9 mouse cellular contexts compared by ENCODE assay signal in the genomic region with DNA sequence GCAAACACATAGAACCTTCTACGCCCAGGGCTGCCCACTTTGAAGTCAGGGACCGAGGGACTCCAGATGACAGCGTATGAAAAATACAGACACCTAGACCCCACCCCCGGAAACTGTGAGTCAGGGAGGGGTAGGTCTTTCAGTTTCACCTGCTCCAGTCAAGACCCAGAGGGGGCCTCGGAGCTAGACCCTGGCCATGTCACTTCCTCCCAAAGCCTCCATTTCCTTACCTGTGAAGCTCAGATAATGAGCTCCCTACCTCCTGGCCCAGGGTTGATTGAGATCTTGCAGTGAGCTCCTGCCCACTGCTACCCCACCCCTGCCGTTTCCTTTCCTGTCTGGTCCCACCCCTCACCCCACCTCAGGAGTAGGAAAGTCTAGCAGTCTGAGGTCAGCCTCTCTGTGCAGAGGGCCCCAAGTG. TPM values are rescaled to one million over a fixed set of nuclear protein-coding genes. Genes with fewer than 3 reads are reported as not detected.
DNase-seq lines count a peak whose midpoint lies in the region; ATAC-seq lines count a peak whose summit lies in the region.
"Had no signal": no experiment of that assay in that cellular context is flagged by ENCODE, and none has a peak within 500 bp of the region (broad histone marks: within the 10 kb centered on the region; RNA-seq: fewer than 3 reads in every experiment).

No protein-coding gene starts in this region.

- no peak overlapping the region for H3K27ac ChIP-seq in kidney, embryonic 16.5 days (ENCODE audit: low read length)
- H3K27ac ChIP-seq in embryonic facial prominence, embryonic 10.5 days (replicated peaks), result peak overlapping the region; percentile 25; the same call in 1 of the 2 replicates

- H3K36me3 ChIP-seq in kidney, embryonic 16.5 days (ENCODE audit: insufficient read depth, low read length), result no peaks in the 10 kb centered on the region
- H3K36me3 ChIP-seq in embryonic facial prominence, embryonic 10.5 days (replicated peaks), result no peaks in the 10 kb centered on the region
- H3K36me3 ChIP-seq in megakaryocyte, embryonic 14.5 days (replicated peaks; ENCODE audit: low read length), result peaks cover 56% of the 10 kb centered on the region

- no peak overlapping the region for H3K4me3 ChIP-seq in kidney, embryonic 16.5 days (ENCODE audit: low read length)
- no peak overlapping the region for H3K4me3 ChIP-seq in embryonic facial prominence, embryonic 10.5 days
- H3K4me3 ChIP-seq in megakaryocyte, embryonic 14.5 days (replicated peaks), result peak overlapping the region; percentile 18

- no peaks in the 10 kb centered on the region for H3K27me3 ChIP-seq in kidney, embryonic 16.5 days (ENCODE audit: insufficient read depth, low read length)
- H3K27me3 ChIP-seq in embryonic facial prominence, embryonic 10.5 days (replicated peaks; ENCODE audit: low read depth, poor library complexity, severe bottlenecking), result peaks cover 16% of the 10 kb centered on the region
- no peaks in the 10 kb centered on the region for H3K27me3 ChIP-seq in megakaryocyte, embryonic 14.5 days (replicated peaks)

- no peaks in the 10 kb centered on the region for H3K9me3 ChIP-seq in kidney, embryonic 16.5 days (ENCODE audit: low read length)
- no peaks in the 10 kb centered on the region for H3K9me3 ChIP-seq in embryonic facial prominence, embryonic 10.5 days
- no peaks in the 10 kb centered on the region for H3K9me3 ChIP-seq in megakaryocyte, embryonic 14.5 days

- H3K4me1 ChIP-seq in kidney, embryonic 16.5 days (ENCODE audit: insufficient read depth, low read length), result peaks cover 21% of the 10 kb centered on the region
- H3K4me1 ChIP-seq in embryonic facial prominence, embryonic 10.5 days, result peaks cover 35% of the 10 kb centered on the region
- peaks cover 86% of the 10 kb centered on the region for H3K4me1 ChIP-seq in megakaryocyte, embryonic 14.5 days

- no peak overlapping the region for H3K4me2 ChIP-seq in kidney, embryonic 16.5 days (replicated peaks; ENCODE audit: low read depth, low read length)
- H3K4me2 ChIP-seq: lung, embryonic 14.5 days had no signal

- no peak for ATAC-seq in kidney, embryonic 16.5 days (ENCODE audit: low FRiP score, low TSS enrichment)

- peak overlapping the region; percentile 17; the same call in 1 of the 2 replicates for H3K9ac ChIP-seq in kidney, embryonic 16.5 days (replicated peaks; ENCODE audit: low read length)
- H3K9ac ChIP-seq: lung, embryonic 14.5 days had no signal

- WGBS in kidney, embryonic 16.5 days, result 70% methylated on average over 6 of the region's 6 CpGs
- WGBS in embryonic facial prominence, embryonic 10.5 days, result 79% methylated on average over 6 of the region's 6 CpGs

- DNase-seq in kidney, adult 11 months, result no peak
- no peak for DNase-seq in embryonic facial prominence, embryonic 10.5 days (ENCODE audit: low spot score)
- peak; percentile 88 for DNase-seq in thymus, postnatal 14 days
- DNase-seq in urinary bladder, adult 18-20 months (ENCODE audit: low spot score in 2 of 2), result no peak
- DNase-seq in adrenal gland, adult 8-10 months, result no peak
- DNase-seq in cerebellum, adult 9-11 months, result no peak
- DNase-seq: lung, embryonic 14.5 days had no signal

RNA-seq across cellular contexts. Expression of a gene that starts 4.4 kb away (rescaled TPM):
- 7.2 and 7.4 TPM in 2 replicates for polyA plus RNA-seq in kidney, embryonic 16.5 days (2015; fragmentation: Nextera tagmentation; extraction: Ambion mirVana)
- polyA plus RNA-seq in embryonic facial prominence, embryonic 10.5 days (2016; fragmentation: Nextera tagmentation; extraction: Ambion mirVana), result 3.4 and 3.7 TPM in 2 replicates
- 90.3 and 202 TPM in 2 replicates for polyA plus RNA-seq in megakaryocyte, embryonic 14.5 days (2012; ENCODE audit: insufficient read depth, low replicate concordance)
- total RNA-seq in adrenal gland, adult 8-10 months (2022), result 1 to 10 TPM; 2.6 to 3.4 (median 3.2) TPM

RNA-seq across cellular contexts. Expression of a gene that starts 20.6 kb away (rescaled TPM):
- 2.1 and 2.2 TPM in 2 replicates for polyA plus RNA-seq in kidney, embryonic 16.5 days (2015; fragmentation: Nextera tagmentation; extraction: Ambion mirVana)
- 1.4 and 1.9 TPM in 2 replicates for polyA plus RNA-seq in embryonic facial prominence, embryonic 10.5 days (2016; fragmentation: Nextera tagmentation; extraction: Ambion mirVana)
- 132 and 226 TPM in 2 replicates for polyA plus RNA-seq in megakaryocyte, embryonic 14.5 days (2012; ENCODE audit: insufficient read depth, low replicate concordance)
- 10 to 100 TPM; 38.8 to 50.6 (median 45.4) TPM for total RNA-seq in adrenal gland, adult 8-10 months (2022)

RNA-seq across cellular contexts. Expression of a gene that starts 35.0 kb away (rescaled TPM):
- polyA plus RNA-seq in kidney, embryonic 16.5 days (2015; fragmentation: Nextera tagmentation; extraction: Ambion mirVana), result 38.2 and 40.4 TPM in 2 replicates
- polyA plus RNA-seq in embryonic facial prominence, embryonic 10.5 days (2016; fragmentation: Nextera tagmentation; extraction: Ambion mirVana), result 32.8 and 35.9 TPM in 2 replicates
- polyA plus RNA-seq in megakaryocyte, embryonic 14.5 days (2012; ENCODE audit: insufficient read depth, low replicate concordance), result 45.0 and 64.1 TPM in 2 replicates
- total RNA-seq in adrenal gland, adult 8-10 months (2022), result 10 to 100 TPM; 39.2 to 62.8 (median 49.0) TPM

Comparison
In these comparisons a context has a peak if more than half of its experiments do, and no peak if none do; other contexts are left out.
1. RNA of a gene that starts 4.4 kb away (polyA plus RNA-seq): 90.3 to 202 TPM in megakaryocyte, embryonic 14.5 days; 7.2 to 7.4 TPM in kidney, embryonic 16.5 days and 3.4 to 3.7 TPM in embryonic facial prominence, embryonic 10.5 days; every median in the first group is over 10 times any median in the second.
2. RNA of a gene that starts 20.6 kb away (polyA plus RNA-seq): 132 to 226 TPM in megakaryocyte, embryonic 14.5 days; 2.1 to 2.2 TPM in kidney, embryonic 16.5 days and 1.4 to 1.9 TPM in embryonic facial prominence, embryonic 10.5 days; every median in the first group is over 10 times any median in the second.